Mouse (Mus musculus) embryonic facial prominence, embryonic 10.5 days (tissue): ENCODE measurements around the gene Tomm40. TPM values are rescaled to one million over a fixed set of nuclear protein-coding genes. Genes with fewer than 3 reads are reported as not detected.
A peak's percentile ranks its signal among the peaks of the same experiment; 100 is the strongest.

ENCODE experiments used
- DNase-seq: peaks from one replicate; pipeline ENCODE4 v3.0.0-alpha.2; 2017; ENCODE audit warnings: low spot score
- H3K27ac ChIP-seq: fragments of 300-500 bp; sonication (generic); replicated peaks from 2 replicates; pipeline ENCODE4 v1.5.1; 2016; ENCODE audit warnings: mild to moderate bottlenecking
- H3K27me3 ChIP-seq: fragments of 300-500 bp; sonication (generic); replicated peaks from 2 replicates; pipeline ENCODE4 v1.6.1; 2016; ENCODE audit warnings: low read depth, mild to moderate bottlenecking; ENCODE audit not compliant: poor library complexity, severe bottlenecking
- H3K36me3 ChIP-seq: fragments of 300-500 bp; sonication (generic); replicated peaks from 2 replicates; pipeline ENCODE4 v1.6.1; 2016; ENCODE audit warnings: mild to moderate bottlenecking, moderate library complexity
- H3K4me1 ChIP-seq: fragments of 300-500 bp; sonication (generic); 2 replicates; pipeline ENCODE4 v1.6.1; 2016
- H3K4me3 ChIP-seq: fragments of 300-500 bp; sonication (generic); 2 replicates; pipeline ENCODE4 v1.5.1; 2016; ENCODE audit warnings: mild to moderate bottlenecking, moderate library complexity
- H3K9me3 ChIP-seq: fragments of 300-500 bp; sonication (generic); 2 replicates; pipeline ENCODE4 v1.6.1; 2016; ENCODE audit warnings: mild to moderate bottlenecking
- WGBS: fragments of 180-500 bp; shearing (Covaris S2); methylation state at CpG from one replicate; pipeline ENCODE4 v1.1.7; 2016; 5-methylcytosine and 5-hydroxymethylcytosine counted together
- polyA plus RNA-seq: library from polyadenylated mRNA; unstranded; fragments of >200 nt; fragmentation: Nextera tagmentation; extraction: Ambion mirVana; gene quantifications from 2 replicates; pipeline ENCODE4 v1.2.1, GENCODE M21; 2016

Tomm40 gene
- 216 and 221 TPM in 2 replicates for polyA plus RNA-seq

GRCm38 (mm10) chr7:19715239-19716054, at the start of gene Tomm40:
TSS of gene Tomm40 (minus strand) at chr7:19715438.
- H3K4me3 ChIP-seq: peak within 1 kb of the TSS; percentile 100
- peak within 1 kb of the TSS; percentile 90 for H3K27ac ChIP-seq
- peaks cover under 1% of the 10 kb centered on the region; the same call in 1 of the 2 replicates for H3K9me3 ChIP-seq
- peak; percentile 99 for DNase-seq
- H3K27me3 ChIP-seq: no peaks in the 10 kb centered on the region
- H3K36me3 ChIP-seq: peaks cover 75% of the 10 kb centered on the region
- WGBS: under 1% methylated on average over 59 of the region's 59 CpGs
- peaks cover 25% of the 10 kb centered on the region for H3K4me1 ChIP-seq

- Histone ChIP-seq H3K4me3 (no peak overlapping the region), H3K4me1 (peaks cover 15% of the 10 kb centered on the region), H3K36me3 (peaks cover 55% of the 10 kb centered on the region), H3K27me3 (peaks cover 14% of the 10 kb centered on the region), H3K27ac (no peak overlapping the region), H3K9me3 (no peaks in the 10 kb centered on the region)
- no peak for DNase-seq
- WGBS: 92% methylated on average over 9 of the region's 9 CpGs
Observed at GRCm38 (mm10) chr7:19764581-19764980, 49.3 kb upstream of the Tomm40 start.

- Histone ChIP-seq H3K27me3 (peaks cover 8% of the 10 kb centered on the region), H3K27ac (no peak overlapping the region), H3K4me1 (peaks cover 9% of the 10 kb centered on the region), H3K9me3 (no peaks in the 10 kb centered on the region), H3K36me3 (peaks cover 58% of the 10 kb centered on the region), H3K4me3 (no peak overlapping the region)
- WGBS: 79% methylated on average over 13 of the region's 13 CpGs
- no peak for DNase-seq
Observed at GRCm38 (mm10) chr7:19763829-19764477, 48.7 kb upstream of the Tomm40 start.

- H3K9me3 ChIP-seq: no peaks in the 10 kb centered on the region
- DNase-seq: no peak
- H3K27me3 ChIP-seq: no peaks in the 10 kb centered on the region
- 87% methylated on average over 11 of the region's 11 CpGs for whole genome bisulfite sequencing
- peaks cover 72% of the 10 kb centered on the region for H3K36me3 ChIP-seq
- H3K4me3 ChIP-seq: no peak overlapping the region
- H3K27ac ChIP-seq: no peak overlapping the region
- no peaks in the 10 kb centered on the region for H3K4me1 ChIP-seq
Observed at GRCm38 (mm10) chr7:19762283-19762682, 47.0 kb upstream of the Tomm40 start.

- Histone ChIP-seq H3K36me3 (peaks cover 63% of the 10 kb centered on the region), H3K4me1 (no peaks in the 10 kb centered on the region), H3K4me3 (no peak overlapping the region), H3K27me3 (no peaks in the 10 kb centered on the region), H3K9me3 (no peaks in the 10 kb centered on the region), H3K27ac (no peak overlapping the region)
- WGBS: 89% methylated on average over 13 of the region's 13 CpGs
- DNase-seq: no peak
Observed at GRCm38 (mm10) chr7:19760021-19760420, 44.8 kb upstream of the Tomm40 start.

- Histone ChIP-seq H3K27me3 (no peaks in the 10 kb centered on the region), H3K4me3 (no peak overlapping the region), H3K4me1 (no peaks in the 10 kb centered on the region), H3K27ac (no peak overlapping the region), H3K9me3 (no peaks in the 10 kb centered on the region), H3K36me3 (peaks cover 50% of the 10 kb centered on the region)
- 89% methylated on average over 13 of the region's 13 CpGs for WGBS
- no peak for DNase-seq
Observed at GRCm38 (mm10) chr7:19758623-19759022, 43.4 kb upstream of the Tomm40 start.

- Histone ChIP-seq H3K4me3 (no peak overlapping the region), H3K9me3 (no peaks in the 10 kb centered on the region), H3K27me3 (no peaks in the 10 kb centered on the region), H3K36me3 (peaks cover 30% of the 10 kb centered on the region), H3K27ac (0 out of 2 replicates have a peak overlapping the region, but pooled peaks have one; percentile 30), H3K4me1 (no peaks in the 10 kb centered on the region)
- DNase-seq: no peak
- 78% methylated on average over 24 of the region's 24 CpGs for WGBS
Observed at GRCm38 (mm10) chr7:19755851-19756786, 40.9 kb upstream of the Tomm40 start.

- Histone ChIP-seq H3K9me3 (no peaks in the 10 kb centered on the region), H3K36me3 (peaks cover 26% of the 10 kb centered on the region), H3K27ac (no peak overlapping the region), H3K4me1 (peaks cover 11% of the 10 kb centered on the region), H3K27me3 (no peaks in the 10 kb centered on the region), H3K4me3 (no peak overlapping the region)
- DNase-seq: no peak
- 86% methylated on average over 2 of the region's 2 CpGs for WGBS
Observed at GRCm38 (mm10) chr7:19755008-19755407, 39.8 kb upstream of the Tomm40 start.

- Histone ChIP-seq H3K4me1 (peaks cover 14% of the 10 kb centered on the region), H3K27me3 (no peaks in the 10 kb centered on the region), H3K9me3 (no peaks in the 10 kb centered on the region), H3K36me3 (peaks cover 23% of the 10 kb centered on the region), H3K27ac (no peak overlapping the region), H3K4me3 (no peak overlapping the region)
- WGBS: 84% methylated on average over 1 of the region's 1 CpGs
- no peak for DNase-seq
Observed at GRCm38 (mm10) chr7:19754065-19754464, 38.8 kb upstream of the Tomm40 start.

- WGBS: 84% methylated on average over 7 of the region's 7 CpGs
- DNase-seq: no peak
- H3K27ac ChIP-seq: no peak overlapping the region
- no peak overlapping the region for H3K4me3 ChIP-seq
- H3K9me3 ChIP-seq: no peaks in the 10 kb centered on the region
- H3K36me3 ChIP-seq: peaks cover 18% of the 10 kb centered on the region
- H3K27me3 ChIP-seq: no peaks in the 10 kb centered on the region
- H3K4me1 ChIP-seq: peaks cover 15% of the 10 kb centered on the region
Observed at GRCm38 (mm10) chr7:19753587-19753986, 38.3 kb upstream of the Tomm40 start.

- Histone ChIP-seq H3K9me3 (no peaks in the 10 kb centered on the region), H3K4me3 (no peak overlapping the region), H3K27me3 (no peaks in the 10 kb centered on the region), H3K4me1 (peaks cover 25% of the 10 kb centered on the region), H3K36me3 (peaks cover 9% of the 10 kb centered on the region; the same call in 1 of the 2 replicates), H3K27ac (no peak overlapping the region)
- WGBS: 70% methylated on average over 8 of the region's 8 CpGs
- no peak for DNase-seq
Observed at GRCm38 (mm10) chr7:19752652-19753051, 37.4 kb upstream of the Tomm40 start.

GRCm38 (mm10) chr7:19751070-19751383, 35.8 kb upstream of the Tomm40 start:
- peaks cover 2% of the 10 kb centered on the region; the same call in 1 of the 2 replicates for H3K36me3 ChIP-seq
- H3K9me3 ChIP-seq: no peaks in the 10 kb centered on the region
- H3K4me1 ChIP-seq: peaks cover 41% of the 10 kb centered on the region
- no peaks in the 10 kb centered on the region for H3K27me3 ChIP-seq
- WGBS: 65% methylated on average over 4 of the region's 4 CpGs
- no peak for DNase-seq
- H3K4me3 ChIP-seq: peak overlapping the region; percentile 79; the same call in 1 of the 2 replicates
- no peak overlapping the region; the same call in 1 of the 2 replicates for H3K27ac ChIP-seq
